Mouse (Mus musculus) brain, embryonic 14.5 days (tissue): ENCODE results near the gene Apobr.

Experiments
- CTCF ChIP-seq: fragments of 200-500 bp; IDR thresholded peaks from 2 replicates; pipeline ENCODE4 v1.5.1; 2012; ENCODE audit warnings: inconsistent platforms, mild to moderate bottlenecking, moderate library complexity, borderline replicate concordance; ENCODE audit not compliant: insufficient read depth, insufficient read length; ENCODE audit errors: extremely low read depth
- POLR2A ChIP-seq: fragments of 200-500 bp; IDR thresholded peaks from 2 replicates; pipeline ENCODE4 v1.6.1; 2012; ENCODE audit warnings: mild to moderate bottlenecking, inconsistent platforms, borderline replicate concordance; ENCODE audit not compliant: poor library complexity, insufficient read depth, insufficient read length, severe bottlenecking; ENCODE audit errors: extremely low read depth

DNA sequence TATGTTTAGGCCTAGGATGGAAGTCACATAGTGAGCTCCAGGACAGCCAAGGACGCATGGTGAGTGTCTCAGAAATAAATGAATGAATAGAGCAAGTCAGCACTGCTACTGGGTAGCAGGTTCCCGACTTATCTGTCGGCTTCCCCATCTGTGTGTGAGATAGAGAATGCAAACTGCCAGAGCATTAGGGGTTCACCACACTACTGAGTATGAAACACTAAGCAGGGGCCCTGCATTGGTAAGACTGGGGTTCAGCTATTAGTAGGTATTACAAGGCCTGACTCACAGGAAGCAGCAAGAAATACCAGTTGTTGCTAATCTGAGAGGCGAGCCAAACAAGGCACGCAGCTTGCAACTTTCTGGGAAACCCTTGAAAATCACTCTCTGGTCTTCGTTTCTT lies 14.2 kb downstream of the Apobr start:
- TF ChIP-seq CTCF (no peak), POLR2A (no peak)
